Mouse (Mus musculus) cerebellum, adult 11 months (tissue): ENCODE data around the gene Cacna1d.

ENCODE experiments used
- DNase-seq: peaks from one replicate; pipeline ENCODE4 v3.0.0; 2022

The Cacna1d gene

DNA sequence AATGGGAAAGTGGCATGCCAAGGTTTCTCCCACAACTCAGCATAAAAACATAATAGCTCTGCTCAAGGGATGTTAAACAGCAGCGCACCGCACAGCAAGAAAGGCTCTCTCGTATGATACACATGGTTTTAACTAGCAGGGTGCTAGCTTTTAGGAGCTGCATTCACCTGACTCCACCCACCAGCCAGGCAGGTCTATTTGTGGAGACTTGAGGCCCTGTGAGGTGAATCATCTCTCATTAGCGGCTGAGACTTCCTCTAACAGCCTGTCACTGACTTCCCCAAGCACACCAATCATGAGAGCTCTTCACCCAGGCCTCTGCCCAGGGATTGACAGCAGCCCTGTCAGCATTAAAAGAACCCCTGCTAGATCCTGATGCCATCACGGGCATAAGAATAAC lies 295.0 kb downstream of the Cacna1d start:
- DNase-seq = no peak

DNA sequence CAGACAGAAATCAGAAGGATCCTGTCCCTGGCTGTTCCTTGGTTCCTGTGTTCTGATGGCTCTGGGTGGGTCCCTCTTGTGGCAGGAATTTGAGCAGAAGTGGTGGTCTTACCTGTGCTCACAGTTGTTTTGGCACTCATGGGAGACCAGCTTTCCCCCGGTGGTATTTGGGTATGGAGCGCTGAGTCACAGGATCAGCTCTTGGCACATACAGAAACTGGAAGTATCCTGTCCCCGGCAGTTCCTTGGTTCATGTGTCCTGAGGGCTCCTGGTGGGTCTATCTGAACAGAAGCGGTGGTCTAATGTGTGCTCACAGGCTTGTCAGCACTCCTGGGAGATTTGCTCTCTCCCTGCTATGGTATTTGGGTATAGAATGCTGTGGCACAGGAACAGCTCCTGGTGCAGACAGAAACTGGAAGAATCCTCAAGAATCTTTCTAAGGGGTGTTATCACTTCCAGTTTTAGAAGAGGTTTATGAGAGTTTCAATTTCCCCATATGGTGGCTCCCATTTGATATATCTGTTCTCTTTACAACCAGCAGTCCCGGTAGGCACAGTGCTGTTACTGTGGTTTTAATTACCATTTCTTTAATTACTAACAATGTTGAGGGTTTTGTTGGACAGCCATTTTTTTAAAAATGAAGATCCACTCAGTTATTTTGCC lies 300.8 kb downstream of the Cacna1d start:
- no peak for DNase-seq

DNA sequence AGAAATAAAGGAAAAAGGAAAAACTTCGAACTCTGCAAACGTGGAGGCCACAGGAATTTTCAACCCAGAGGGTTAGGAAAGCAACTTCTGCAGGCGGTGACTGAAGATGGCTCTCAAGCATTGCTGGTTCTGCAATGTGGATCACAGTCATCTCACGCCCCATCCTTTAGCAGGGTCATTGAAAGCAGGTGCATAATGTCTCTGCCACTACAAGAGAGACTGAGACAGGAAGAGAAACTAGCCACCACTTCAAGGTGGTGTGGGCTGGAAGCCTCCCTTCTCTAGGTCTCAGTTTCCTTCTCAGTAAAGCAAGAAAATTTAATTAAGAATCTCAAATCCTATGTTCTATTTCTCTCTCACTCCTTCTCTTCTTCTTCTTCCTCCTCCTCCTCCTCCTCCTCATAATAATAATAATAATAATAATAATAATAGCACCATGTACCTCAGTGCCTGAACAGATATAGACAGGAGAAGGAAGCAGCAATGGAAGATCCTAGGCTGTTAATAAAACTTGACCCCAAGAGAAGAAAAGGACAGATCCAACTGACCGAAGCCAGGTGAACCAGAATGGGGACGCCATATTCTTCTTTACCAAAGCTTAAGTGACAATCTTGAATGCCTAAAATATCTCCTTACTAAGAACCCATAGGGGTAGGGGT lies 305.5 kb downstream of the Cacna1d start:
- no peak for DNase-seq

DNA sequence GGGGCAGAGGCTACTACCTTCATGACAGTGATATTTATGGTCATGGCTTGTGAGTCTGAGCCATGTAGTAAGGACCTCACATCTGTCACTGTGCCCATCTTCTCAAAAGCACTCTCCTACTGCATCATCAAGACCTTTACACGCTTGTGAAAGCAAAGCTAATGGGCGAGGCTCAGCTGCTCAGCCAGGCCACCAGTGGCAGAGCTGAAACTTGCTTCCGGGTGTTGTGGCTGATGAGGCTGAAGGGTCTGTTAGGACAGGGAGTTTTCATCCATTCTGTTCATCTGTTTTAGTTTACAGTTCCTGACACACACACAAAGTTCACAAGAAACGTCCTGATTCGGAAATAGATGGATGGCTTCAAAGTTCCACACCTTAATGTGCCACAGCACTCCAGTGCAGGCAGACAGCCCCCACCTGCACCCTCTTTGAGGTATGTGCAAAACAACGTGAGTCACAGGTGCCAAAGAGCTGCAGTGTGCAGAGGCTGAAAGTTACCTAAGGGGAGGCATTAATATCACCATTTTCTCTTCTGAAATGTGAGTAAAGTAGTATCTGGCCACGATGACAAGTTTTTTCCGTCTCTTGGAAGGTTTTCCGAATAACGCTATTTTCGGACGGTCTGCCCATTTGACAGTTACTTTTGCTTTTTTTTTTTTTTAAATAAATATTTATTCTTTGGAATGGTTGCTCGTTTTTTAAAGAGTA lies 306.7 kb downstream of the Cacna1d start:
- DNase-seq = no peak

DNA sequence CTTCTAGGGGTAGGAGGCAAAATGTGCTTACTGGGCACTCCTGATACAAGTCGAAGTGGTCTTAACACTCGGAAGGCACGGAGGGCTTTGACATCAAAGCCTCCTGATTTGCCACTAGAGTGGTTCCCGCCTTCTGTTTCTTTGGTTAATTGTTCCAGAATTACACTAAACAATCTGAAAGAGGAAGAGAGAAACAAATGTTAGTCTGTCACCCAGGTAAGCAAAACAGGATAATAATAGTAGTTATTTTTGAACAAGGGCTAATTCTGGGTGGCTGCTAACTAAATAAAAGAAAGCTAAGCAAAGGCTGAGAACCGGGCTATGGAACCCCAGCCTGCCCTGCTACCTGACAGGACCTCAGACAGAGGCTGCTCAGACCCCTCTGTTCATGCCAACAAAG lies 307.2 kb downstream of the Cacna1d start:
- no peak for DNase-seq

DNA sequence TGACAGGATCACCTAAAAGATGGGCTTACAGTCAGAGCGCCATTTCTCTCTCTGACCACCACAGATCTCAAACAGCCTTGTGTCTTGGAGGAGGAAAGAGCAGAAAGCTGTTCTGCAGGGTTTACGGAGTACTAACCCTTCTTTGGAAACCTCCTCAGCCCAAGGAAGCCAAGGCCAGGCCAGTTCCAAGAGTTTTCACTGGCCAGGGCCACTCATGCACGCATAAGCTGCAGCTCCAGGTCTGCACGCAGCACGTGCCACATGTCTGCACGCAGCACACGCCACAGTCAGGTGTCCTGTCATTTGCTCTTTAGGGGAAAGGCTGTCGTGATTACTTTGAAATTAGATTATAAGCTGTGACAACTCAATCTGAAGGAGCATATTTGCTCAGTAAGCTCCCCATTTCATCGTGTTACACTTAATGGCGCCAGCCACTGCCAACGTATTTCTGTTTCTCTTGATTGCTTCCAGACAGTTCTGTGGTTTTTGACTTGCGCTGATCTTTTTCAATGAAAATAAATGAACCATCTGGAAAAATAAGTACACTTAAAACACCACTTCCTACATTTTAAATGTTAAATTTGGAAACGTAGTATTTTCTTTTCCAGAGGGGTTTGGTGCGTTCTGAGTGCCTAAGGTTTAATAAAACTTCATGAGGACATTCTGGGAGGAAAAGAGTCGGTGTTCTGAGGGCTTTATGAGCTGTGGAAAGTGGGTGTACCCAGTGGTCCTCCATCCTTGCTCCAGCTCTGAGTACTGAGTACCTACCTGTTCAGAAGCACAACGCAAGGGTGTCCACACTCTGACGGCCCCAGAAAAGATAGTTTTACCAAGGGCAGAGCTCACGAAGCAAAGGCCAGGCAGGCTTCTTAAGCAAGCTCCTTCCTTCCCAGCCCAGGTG lies 308.4 kb downstream of the Cacna1d start:
- DNase-seq = no peak

DNA sequence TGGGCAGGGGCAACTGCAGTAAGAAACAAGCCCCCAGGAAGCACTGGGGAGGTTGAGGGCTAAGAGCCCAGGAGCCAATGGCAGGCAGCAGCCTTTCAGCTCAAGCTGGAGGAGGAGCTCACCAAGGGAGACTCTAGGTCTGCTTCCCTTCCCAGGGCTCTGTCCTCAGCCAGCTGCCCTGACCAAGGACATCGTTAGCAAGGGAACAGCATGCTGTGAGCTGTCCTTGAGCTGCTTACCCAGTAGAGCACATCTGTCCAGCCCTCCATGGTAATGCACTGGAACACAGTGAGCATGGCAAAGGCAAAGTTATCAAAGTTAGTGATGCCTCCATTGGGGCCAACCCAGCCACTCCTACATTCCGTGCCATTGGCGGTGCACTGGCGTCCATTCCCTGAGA lies 312.9 kb downstream of the Cacna1d start:
- no peak for DNase-seq

DNA sequence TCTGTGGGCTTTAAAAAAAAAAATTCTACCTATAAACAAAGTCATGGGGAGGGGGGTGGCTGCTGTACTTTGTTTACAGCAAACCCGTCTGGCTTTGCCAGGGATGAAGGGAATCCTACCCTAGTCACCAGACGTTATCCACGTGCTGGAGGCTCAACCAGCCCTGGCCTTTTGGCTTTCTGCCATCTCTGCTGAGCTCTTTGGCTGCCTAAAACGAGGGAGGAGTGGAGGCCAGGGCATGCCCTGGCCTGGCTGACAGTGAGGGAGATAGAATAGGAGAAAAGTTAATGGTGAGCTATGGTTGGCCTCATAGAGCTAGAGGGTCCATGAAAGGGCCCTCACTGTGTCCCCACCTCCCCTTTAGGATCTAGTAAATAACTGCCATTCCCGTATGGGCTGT lies 313.4 kb downstream of the Cacna1d start:
- DNase-seq = peak; percentile 50

DNA sequence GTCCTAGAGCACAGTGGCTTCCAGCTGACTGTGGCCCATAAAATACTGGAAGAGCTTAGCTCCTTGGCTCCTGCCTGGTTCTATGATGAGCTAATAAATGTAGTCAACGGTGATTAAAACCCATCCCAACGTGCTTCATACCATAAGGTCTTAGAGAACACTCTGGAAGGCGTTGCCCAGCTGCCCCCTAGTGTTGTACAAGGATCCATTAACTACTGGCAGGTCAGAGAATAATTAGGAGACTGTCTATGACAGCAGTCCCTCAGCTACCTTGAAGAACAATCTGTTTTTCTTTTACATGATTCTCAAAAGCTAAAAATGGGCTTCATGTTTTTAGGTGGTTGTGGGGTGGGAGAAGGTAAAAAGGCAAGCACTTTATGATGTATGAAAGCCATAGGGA lies 315.9 kb downstream of the Cacna1d start:
- DNase-seq = no peak

DNA sequence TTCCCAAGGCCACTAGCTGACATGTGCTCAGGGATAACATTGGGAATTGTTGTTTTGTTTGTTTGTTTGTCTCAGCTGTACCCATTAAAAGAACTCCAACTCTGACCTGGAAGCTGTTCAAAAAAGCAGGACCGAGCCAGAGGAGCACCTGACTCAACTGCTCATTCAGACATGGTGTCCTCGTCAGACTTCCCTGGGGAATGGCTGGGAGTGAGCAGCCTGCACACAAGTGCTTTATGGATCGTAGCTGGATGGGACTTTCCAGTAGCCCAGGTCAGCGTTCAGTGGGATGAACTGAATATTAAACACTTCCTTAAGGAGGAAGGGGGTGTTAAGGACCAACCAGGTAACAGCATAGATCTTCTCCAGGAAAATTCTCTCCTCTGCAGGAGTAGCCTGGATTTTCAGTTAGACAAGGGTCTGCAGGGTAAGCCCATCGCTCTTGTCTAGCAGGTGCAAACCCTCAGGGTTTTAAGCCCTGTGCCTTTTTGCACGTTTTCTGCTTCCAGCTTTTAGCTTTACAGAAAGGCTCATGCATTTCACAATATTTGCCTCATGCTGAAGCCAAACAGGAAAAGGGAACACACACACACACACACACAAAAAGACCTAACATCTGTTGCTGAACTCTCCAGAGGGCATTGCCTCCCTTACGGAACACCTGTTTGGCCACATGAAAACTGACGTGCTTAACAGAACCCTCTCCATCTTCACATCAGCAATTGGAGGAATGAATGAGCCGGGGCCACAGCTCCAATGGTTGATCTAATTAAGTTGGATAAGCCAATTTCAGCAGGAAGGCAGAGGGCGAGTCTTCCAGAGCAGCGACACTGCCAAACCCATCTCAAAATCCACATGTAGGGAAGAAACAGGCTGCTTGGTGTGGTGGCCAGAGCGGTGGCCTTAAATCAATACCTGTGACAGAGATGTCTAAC lies 318.2 kb downstream of the Cacna1d start:
- no peak for DNase-seq

DNA sequence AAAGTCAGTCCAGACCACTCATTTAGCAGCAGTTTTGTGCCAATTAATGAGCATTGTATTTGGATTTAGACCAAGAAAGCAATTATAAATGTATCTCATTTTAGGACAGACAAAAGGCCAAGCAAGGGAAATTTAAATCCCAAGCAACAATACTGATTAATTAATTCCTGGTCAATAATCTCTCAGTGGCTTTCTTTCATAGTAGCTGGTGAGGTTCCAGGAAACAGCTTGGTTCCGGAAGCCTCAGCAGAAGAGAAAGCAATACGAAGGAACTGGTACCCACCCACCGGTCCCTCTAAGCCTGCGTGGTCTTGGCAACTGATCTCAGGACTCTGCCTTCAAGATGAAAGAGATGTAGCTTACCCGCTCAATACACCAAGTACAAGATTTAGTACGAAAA lies 319.7 kb downstream of the Cacna1d start:
- no peak for DNase-seq

DNA sequence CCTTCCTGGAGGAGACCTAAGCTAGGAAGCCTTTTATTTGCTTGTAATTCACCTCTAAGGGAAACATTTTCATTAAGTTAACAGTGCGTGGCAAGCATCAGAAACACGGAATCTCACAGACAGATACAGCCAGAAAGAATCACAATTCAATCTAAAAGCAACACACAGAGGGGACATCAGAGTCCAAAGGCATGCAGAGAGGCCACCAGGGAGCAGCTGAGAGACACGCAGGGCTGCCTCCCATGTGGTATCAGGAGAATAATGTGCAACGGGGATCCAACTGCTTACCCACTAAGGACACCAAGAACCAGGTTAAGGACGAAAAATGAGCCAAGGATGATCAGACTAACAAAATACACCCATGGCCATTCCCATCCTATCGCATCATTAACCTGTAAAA lies 320.2 kb downstream of the Cacna1d start:
- no peak for DNase-seq

DNA sequence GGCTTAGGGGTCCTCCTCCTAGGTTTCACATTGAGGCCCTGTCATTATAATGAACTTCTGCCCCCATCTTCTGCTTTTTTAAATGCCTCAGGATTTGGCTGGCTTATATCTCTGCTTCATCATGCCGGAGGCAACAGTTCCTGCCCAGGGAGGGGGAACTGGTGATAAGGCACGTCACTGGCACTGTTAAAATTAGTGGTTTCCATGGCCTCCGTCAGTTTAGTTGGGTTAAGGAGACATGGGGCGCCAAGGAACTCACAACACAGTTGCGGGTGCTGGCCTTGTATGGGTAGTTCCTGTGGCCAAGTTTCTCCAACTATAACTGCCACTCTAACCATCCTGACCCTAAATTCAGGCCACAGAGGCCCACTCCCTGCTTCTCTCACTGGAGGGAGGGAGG lies 321.8 kb downstream of the Cacna1d start:
- DNase-seq = no peak

DNA sequence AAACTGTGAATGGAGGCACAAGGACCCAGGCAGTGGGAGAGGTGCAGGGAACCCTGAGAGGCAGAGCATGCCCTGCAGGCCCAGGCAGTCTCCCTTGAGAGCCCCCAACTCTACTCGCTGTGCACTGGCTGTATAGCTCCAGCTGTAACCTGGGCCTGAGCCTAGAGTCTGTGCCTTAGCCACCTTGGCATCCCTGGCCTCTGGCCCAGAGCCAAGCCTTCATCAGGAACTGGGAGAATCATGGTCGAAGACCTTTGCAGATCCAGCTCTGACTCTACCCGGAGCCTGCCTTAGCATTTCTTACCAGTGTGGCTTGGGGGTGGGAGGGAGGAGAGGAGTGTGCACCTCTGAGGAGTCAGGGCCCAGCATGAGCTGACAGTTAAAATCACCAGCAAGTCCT lies 322.4 kb downstream of the Cacna1d start:
- DNase-seq = peak; percentile 20

DNA sequence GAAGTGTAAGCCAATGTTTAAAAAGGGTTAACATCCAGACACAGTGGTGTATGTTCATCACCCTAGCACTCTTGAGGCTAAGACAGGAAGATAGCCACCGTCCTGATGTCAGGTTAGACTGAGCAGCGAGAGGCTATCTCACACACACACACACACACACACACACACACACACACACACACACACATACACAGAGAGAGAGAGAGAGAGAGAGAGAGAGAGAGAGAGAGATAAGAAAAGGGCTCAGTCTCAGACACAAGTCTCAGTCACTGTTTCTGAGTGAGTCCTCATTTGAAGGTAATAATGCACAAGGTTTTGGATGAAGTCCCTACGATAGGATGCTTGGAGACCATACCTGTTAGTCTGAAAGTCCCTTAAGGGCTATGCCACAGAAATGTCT lies 322.9 kb downstream of the Cacna1d start:
- no peak for DNase-seq

DNA sequence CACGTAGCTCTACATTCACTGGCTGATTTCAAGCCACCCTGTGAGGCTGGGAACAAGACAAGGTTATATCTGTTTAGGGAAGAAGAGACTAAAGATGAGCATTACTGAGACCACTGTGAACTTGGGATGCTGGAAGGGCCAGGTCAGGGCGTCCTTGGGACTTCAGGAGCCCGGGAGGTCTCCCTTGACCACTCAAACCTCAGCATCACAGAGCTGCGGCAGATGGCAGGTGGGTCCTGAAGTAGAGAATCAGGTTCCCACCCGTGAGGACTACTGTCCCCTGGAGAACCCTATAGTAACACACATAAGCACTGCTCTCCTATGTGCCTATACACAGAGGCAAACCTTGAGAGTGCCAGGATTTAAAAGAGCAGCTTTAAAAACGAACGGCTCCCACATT lies 323.6 kb downstream of the Cacna1d start:
- DNase-seq = no peak

DNA sequence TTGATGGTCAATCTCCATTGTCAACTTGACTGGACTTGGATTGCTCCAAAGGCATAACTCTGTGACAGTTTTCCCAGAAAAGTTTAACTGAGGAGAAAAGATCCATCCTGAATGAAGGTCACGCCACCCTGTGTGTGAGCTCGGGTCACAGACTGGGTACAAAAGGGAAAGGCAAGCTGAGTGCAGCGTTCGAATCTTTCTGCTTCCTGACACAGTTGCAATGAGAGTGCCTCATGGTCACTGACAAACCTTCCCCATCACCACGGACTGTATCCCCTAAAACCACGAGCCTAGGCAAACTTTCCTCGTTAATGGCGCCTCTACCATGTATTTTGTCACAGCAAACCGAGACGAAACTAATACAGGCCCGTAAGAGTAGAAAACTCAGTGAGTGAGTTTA lies 325.2 kb downstream of the Cacna1d start:
- no peak for DNase-seq

DNA sequence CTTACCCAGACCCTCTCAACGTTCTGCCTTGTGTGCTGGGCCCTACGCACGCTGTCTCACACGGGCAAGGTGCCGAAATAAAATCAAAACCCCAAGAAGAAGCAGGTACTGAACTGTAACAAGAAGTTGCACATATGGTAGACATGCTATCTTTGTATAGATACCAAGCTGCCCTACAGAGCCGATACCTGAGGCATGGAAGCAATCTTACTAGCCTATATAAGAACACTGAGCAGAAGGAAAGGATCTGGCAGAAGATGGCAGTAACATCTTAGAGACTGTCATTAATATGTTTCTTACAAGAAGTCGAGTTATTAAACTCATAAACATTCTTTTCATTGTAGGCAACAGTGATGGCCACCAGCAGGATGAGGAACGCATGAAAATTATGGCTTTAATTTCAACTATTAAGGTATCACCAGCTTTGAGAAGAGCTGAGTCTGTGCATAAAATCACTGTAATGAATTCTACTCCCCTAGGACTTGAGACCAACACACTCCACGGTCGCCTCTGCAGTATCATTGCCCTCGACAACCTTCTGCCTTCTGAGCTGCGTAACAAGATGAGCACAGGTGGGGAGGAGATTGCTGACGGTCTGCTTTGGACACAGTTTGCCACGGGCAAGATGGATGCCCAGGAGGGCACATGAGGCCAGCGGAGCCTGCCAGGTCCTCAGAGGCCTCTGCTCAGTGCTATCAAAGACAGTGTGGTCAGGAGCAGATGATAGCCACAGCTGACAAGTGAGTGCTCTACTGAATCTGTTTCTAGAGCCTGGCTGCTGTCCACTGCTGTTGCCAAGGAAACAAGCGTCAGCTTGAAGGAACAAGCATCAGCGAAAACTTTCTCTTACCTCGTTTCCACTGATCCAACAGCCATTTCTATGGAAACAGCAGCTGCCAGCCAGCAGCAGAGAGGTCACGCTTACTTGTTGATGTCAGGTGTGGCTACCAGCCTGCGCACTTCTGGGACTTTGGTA lies 327.2 kb downstream of the Cacna1d start:
- DNase-seq = no peak

DNA sequence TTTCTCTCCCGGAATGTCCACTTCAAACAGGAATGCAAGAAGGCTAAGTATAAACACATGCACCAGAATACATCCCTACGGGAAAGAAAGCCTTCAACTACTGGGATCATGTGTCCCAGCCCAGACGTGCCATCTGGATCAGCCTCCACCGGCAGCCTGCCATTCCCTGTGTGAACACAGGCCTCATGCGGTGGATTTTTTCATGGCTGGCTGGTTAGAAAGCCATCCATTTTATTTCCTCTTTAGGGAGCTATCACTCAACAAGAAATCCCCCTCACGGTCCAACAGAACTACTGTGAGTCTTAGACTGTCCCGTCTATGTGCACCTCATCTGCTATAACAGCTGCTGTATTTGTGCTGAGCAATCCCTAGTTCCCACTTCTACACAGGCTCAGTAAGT lies 343.5 kb downstream of the Cacna1d start:
- peak; percentile 46 for DNase-seq

DNA sequence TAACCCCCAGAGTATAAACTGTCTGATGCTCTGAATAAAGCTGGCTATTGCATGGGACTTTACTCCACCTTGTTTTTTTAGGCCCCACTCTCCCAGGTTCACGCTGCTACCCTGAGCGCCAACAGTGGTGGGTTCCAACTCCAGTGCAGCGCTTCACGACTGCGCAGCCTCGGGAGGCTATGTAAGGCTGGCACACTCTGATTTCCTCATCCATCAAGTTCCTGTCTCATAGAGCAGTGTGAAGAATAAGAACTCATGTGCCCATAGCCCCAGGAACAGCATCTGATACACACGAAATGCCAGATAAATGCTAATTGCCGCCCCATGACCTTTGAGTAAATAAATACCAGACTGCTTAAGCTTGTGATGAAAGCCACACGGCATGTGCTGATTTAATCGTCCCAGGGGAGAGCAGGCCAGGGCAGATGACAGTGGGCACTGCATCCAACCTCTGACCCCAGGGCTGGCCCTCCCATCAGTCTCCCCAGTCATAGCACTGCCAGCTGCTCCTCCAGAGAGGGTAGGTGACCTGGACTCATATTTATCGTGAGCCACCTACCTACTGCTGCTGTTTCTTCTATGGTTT lies 352.8 kb downstream of the Cacna1d start:
- no peak for DNase-seq

DNA sequence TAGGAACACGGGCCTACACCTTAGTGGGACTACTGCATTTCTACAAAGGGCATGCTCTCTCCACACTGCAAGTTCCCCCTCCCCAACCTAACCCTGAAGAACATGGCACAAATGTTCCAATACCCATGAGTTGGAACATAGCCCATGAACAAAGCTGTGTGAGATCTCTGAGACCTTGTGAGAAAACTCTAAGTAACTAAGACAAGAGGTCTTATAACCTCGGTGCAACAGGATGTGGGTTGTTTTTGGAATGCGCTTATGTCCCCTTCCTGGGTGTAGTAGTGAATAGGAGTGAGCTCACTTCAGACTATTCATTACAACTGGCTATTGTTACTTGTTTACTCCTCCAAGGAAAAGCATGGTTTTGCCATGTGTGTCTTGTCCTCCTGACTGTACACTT lies 353.3 kb downstream of the Cacna1d start:
- DNase-seq = no peak
